Mouse (Mus musculus) forebrain, embryonic 12.5 days (tissue): Measurements from ENCODE around the gene Gm31371. TPM values are rescaled to one million over a fixed set of nuclear protein-coding genes. Genes with fewer than 3 reads are reported as not detected.
"Not testable (repeated sequence)": the region's sequence is repeated elsewhere in the genome, so short reads cannot be mapped to it uniquely, and the experiment has no call there.

Experiments used
- ATAC-seq: fragments of 200-750 bp; cut with Nextera tagmentation; 2 replicates; pipeline ENCODE4 v1.8.0; 2017; ENCODE audit warnings: moderate TSS enrichment; ENCODE audit not compliant: low FRiP score
- H3K27ac ChIP-seq: fragments of 300-500 bp; sonication (generic); 2 replicates; pipeline ENCODE4 v1.5.1; 2016; ENCODE audit warnings: mild to moderate bottlenecking
- H3K27me3 ChIP-seq: fragments of 300-500 bp; sonication (generic); 2 replicates; pipeline ENCODE4 v1.6.1; 2016; ENCODE audit warnings: mild to moderate bottlenecking
- H3K36me3 ChIP-seq: fragments of 300-500 bp; sonication (generic); replicated peaks from 2 replicates; pipeline ENCODE4 v1.6.1; 2016; ENCODE audit warnings: mild to moderate bottlenecking
- H3K4me1 ChIP-seq: fragments of 300-500 bp; sonication (generic); 2 replicates; pipeline ENCODE4 v1.6.1; 2016
- H3K4me2 ChIP-seq: fragments of 300-500 bp; sonication (generic); 2 replicates; pipeline ENCODE4 v1.6.1; 2016; ENCODE audit warnings: mild to moderate bottlenecking, moderate library complexity
- H3K4me3 ChIP-seq: fragments of 300-500 bp; sonication (generic); replicated peaks from 2 replicates; pipeline ENCODE4 v1.5.1; 2016; ENCODE audit warnings: mild to moderate bottlenecking
- H3K9ac ChIP-seq: fragments of 300-500 bp; sonication (generic); 2 replicates; pipeline ENCODE4 v1.6.1; 2016; ENCODE audit warnings: mild to moderate bottlenecking
- H3K9me3 ChIP-seq: fragments of 300-500 bp; sonication (generic); 2 replicates; pipeline ENCODE4 v1.6.1; 2016
- WGBS: fragments of 180-500 bp; shearing (Covaris S2); methylation state at CpG from one replicate; pipeline ENCODE4 v1.1.7; 2016; 5-methylcytosine and 5-hydroxymethylcytosine counted together
- polyA plus RNA-seq: library from polyadenylated mRNA; unstranded; fragments of >200 nt; fragmentation: Nextera tagmentation; extraction: Ambion mirVana; gene quantifications from 2 replicates; pipeline ENCODE4 v1.2.1, GENCODE M21; 2016

Gene Gm31371
- polyA plus RNA-seq: 0.12 TPM in 1 of 2 replicates, not detected in the other

DNA sequence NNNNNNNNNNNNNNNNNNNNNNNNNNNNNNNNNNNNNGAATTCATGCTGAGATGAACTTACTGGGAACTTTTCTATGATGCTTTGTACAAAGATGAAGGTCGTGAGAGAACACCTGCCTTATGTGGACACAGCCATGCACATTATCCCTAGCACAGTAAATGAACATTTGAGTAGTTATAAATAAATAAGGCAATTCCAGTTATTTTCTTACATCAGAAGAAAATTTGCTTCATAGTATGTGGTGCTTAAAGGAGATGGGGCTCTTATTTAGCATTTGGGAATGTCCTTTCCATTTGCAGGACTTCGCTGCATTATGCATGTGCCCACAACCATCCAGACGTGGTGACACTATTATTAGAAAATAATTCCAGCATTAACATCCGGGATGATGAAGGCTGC, at the start of gene Gm31371:
Gene Gm31371, plus strand, starts transcription at position 301 of the 400 bp plus-strand sequence.
- not testable (repeated sequence) for H3K4me2 ChIP-seq, ATAC-seq, H3K36me3 ChIP-seq, H3K4me1 ChIP-seq, H3K9me3 ChIP-seq, H3K27ac ChIP-seq, H3K9ac ChIP-seq, H3K4me3 ChIP-seq, H3K27me3 ChIP-seq
- WGBS: 59% methylated on average over 3 of the region's 4 CpGs

DNA sequence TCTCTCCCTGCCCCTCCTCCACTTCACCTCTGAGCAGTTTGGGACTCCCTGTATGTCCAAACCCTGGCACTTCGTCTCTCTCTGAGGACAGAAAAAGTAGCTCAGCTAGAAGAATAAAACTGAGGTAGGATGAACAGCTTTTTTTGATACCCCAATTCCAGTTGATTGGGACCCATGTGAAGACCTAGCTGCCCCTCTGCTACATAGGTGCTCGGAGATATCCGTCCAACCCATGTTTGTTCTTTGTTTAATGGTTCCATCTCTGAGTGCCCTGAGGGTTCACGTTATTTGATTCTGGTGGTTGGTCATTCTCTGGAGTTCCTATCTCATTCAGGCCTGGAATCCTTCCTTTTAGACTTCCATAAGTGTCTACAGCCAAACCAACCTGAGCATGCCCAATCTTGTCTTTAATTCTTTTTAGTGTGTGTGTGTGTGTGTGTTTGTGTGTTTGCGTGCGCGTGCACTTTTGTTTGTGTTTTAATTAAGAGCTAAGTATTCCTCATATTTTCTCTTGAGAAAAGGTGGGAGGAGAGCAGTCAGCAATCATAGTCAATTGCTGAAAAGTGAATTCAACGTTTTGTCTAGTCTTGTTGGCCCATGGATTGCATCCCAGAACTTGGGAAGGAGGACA, 3.3 kb downstream of the Gm31371 start:
- H3K4me3 ChIP-seq, H3K27me3 ChIP-seq, H3K9ac ChIP-seq, H3K9me3 ChIP-seq, H3K27ac ChIP-seq, ATAC-seq, H3K36me3 ChIP-seq, H3K4me2 ChIP-seq, H3K4me1 ChIP-seq: not testable (repeated sequence)
- WGBS: 92% methylated on average over 7 of the region's 8 CpGs

DNA sequence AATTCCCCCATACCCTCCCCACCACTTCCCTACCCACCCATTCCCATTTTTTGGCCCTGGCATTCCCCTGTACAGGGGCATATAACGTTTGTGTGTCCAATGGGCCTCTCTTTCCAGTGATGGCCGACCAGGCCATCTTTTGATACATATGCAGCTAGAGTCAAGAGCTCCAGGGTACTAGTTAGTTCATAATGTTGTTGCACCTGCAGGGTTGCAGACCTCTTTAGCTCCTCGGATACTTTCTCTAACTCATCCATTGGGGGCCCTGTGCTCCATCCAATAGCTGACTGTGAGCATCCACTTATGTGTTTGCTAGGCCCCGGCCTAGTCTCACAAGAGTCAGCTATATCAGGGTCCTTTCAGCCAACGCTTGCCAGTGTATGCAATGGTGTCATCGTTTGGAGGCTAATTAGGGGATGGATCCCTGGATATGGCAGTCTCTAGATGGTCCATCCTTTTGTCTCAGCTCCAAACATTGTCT, 5.7 kb downstream of the Gm31371 start:
- H3K27me3 ChIP-seq, H3K4me1 ChIP-seq, H3K9me3 ChIP-seq, H3K4me3 ChIP-seq, H3K36me3 ChIP-seq, ATAC-seq, H3K9ac ChIP-seq, H3K4me2 ChIP-seq, H3K27ac ChIP-seq: not testable (repeated sequence)
- 84% methylated on average over 5 of the region's 6 CpGs for WGBS

DNA sequence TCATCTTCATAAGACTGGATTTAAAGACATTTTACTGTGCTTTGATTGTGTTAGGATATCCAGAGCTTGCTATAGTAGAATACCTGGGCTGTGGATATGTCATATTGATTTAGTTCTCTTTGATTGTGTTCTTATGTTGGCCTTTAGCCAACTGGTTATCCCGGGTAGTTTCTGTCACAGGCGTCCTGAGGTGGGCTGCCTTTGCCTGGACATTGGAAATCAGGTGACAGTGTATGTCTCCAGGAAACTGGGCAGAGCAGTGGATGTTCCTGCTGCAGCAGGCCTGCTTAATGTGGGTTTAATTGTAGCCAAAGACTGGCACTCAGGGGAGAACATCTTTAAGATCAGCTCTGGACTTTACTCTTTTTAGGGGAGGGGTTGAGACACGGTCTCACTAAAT, 15.9 kb downstream of the Gm31371 start:
- H3K36me3 ChIP-seq, H3K27ac ChIP-seq, H3K4me3 ChIP-seq, H3K4me2 ChIP-seq, H3K9me3 ChIP-seq, H3K27me3 ChIP-seq, ATAC-seq, H3K4me1 ChIP-seq, H3K9ac ChIP-seq: not testable (repeated sequence)
- WGBS: 85% methylated on average over 2 of the region's 3 CpGs

DNA sequence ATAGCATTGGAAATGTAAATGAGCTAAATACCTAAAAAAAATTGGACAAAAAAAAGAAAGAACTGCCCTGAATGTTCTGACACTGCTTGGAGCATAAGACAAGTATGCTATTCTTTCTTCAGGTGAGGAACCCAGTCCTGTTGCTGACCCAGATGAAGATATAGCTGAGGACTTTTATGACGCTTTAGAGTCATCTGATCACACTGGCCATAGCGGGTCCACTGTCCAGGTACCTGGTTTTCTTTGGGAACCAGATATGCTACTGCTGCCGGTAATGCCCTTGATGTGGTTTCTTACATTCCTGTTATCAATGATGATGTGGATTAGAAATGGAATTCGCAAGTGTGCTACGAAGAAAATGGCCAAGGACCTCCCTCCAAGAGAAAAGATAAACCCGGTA, 31.1 kb downstream of the Gm31371 start:
- not testable (repeated sequence) for H3K27me3 ChIP-seq, H3K4me3 ChIP-seq, H3K4me2 ChIP-seq, H3K9me3 ChIP-seq, ATAC-seq, H3K36me3 ChIP-seq, H3K4me1 ChIP-seq, H3K9ac ChIP-seq, H3K27ac ChIP-seq
- 80% methylated on average over 1 of the region's 6 CpGs for WGBS

DNA sequence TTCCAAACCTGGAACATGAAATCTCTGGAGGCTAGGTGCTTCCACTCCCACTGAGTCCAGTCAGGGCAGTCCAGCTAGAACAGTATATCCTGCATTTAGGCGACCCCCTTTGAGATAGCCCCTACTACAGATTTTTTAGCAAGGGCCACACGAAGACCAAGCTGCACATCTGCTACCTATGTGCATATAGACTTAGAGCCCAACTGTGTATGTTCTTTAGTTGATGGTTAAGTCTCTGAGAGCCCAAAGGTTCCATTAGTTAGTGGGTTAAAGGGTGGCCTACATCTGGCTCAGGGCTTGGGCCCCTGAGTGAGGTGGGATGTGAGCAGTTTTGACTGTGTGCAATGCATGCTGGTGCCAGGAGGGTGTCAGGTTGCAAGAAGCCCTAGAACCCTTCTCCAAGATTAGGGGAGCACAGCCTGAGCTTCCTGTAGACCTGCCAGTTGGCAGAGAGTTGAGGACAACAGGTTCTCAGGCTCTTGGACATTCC, 32.4 kb downstream of the Gm31371 start:
- WGBS: 65% methylated on average over 2 of the region's 2 CpGs
- H3K4me1 ChIP-seq, ATAC-seq, H3K27me3 ChIP-seq, H3K36me3 ChIP-seq, H3K4me2 ChIP-seq, H3K4me3 ChIP-seq, H3K27ac ChIP-seq, H3K9ac ChIP-seq, H3K9me3 ChIP-seq: not testable (repeated sequence)

DNA sequence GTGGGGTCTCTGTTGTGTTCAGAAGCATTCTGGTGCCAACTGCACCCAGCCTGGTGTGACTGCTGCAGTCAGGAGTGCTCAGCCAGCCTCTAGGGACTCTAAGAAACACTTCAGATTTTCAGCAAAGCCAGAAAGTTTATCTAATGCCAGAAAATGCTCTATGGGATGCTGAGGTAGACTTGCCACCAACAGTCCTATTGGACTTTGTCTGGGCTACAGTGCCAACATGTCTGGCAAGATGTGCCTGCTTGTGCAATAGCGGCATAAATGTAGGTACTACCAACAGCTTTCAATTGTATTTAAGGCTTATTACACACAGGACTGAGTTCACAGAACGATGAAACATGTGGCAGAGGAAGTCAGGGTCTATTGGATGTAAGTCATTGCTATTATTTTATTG, 57.7 kb downstream of the Gm31371 start:
- no peak for ATAC-seq
- H3K36me3 ChIP-seq: no peaks in the 10 kb centered on the region
- H3K4me1 ChIP-seq: no peaks in the 10 kb centered on the region
- 80% methylated on average over 2 of the region's 2 CpGs for WGBS
- no peak overlapping the region for H3K9ac ChIP-seq
- no peak overlapping the region for H3K4me2 ChIP-seq
- peaks cover 17% of the 10 kb centered on the region for H3K9me3 ChIP-seq
- H3K27me3 ChIP-seq: no peaks in the 10 kb centered on the region
- no peak overlapping the region for H3K27ac ChIP-seq
- no peak overlapping the region for H3K4me3 ChIP-seq

DNA sequence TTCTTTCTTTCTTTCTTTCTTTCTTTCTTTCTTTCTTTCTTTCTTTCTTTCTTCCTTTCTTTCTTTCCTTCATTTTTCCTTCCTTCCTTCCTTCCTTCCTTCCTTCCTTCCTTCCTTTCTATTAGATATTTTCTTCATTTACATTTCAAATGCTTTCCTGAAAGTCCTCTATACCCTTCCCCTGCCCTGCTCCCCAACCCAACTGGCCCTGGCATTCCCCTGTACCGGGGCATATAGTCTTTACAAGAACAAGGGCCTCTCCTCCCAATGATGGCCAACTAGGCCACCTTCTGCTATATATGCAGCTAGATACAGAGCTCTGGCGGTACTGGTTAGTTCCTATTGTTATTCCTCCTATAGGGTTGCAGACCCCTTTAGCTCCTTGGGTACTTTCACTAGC, 60.6 kb downstream of the Gm31371 start:
- not testable (repeated sequence) for H3K9ac ChIP-seq, H3K27me3 ChIP-seq, H3K4me2 ChIP-seq, H3K27ac ChIP-seq, ATAC-seq, H3K4me1 ChIP-seq, H3K36me3 ChIP-seq, H3K4me3 ChIP-seq
- 71% methylated on average over 2 of the region's 2 CpGs for WGBS
- H3K9me3 ChIP-seq: peaks cover 12% of the 10 kb centered on the region; the same call in 1 of the 2 replicates

DNA sequence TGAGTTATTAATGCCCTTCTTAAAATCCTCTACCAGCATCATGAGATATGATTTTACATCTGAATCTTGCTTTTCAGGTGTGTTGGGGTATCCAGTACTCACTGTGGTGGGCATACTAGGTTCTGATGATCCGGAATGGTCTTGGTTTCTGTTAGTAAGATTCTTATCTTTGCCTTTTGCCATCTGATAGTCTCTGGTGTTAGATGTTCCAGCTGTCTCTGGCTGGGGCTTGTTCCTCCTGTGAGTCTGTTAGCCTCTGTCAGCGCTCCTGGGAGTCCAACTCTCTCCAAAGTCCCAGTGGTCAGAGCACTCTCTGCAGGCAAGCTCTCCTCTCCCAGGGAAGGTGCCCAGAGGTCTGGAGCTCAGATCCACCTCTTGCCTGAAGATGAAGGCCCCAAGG, 65.0 kb downstream of the Gm31371 start:
- not testable (repeated sequence) for ATAC-seq, H3K27me3 ChIP-seq, H3K4me2 ChIP-seq, H3K36me3 ChIP-seq, H3K9ac ChIP-seq, H3K4me1 ChIP-seq, H3K4me3 ChIP-seq, H3K27ac ChIP-seq, H3K9me3 ChIP-seq
- 53% methylated on average over 2 of the region's 2 CpGs for WGBS

DNA sequence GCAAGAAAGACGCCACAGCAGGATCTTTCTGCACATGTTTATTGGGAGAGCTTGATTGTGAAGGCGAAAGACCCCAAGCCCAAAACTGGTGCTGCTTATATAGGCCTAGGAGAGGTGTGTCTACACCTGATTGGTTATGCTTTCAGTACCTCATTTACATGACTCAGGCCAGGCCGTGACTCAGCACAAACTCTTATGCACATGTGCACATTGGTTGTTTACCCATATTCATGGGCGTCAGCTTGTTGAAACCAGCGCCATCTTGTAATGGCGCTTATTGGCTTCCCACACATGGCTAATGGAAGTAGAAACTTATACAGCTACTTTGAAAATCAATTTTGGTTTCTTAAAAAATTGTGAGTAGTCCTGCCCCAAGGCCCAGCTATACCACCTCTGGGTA, 72.0 kb downstream of the Gm31371 start:
- not testable (repeated sequence) for H3K9ac ChIP-seq, H3K27me3 ChIP-seq, ATAC-seq, H3K4me1 ChIP-seq, H3K36me3 ChIP-seq, H3K27ac ChIP-seq, H3K4me2 ChIP-seq, H3K4me3 ChIP-seq, H3K9me3 ChIP-seq
- 88% methylated on average over 6 of the region's 6 CpGs for WGBS

Other genes starting within 250 kb of the Gm31371 start
- 0.15 TPM in 1 of 2 replicates, not detected in the other for gene 4930467E23Rik, start 173.8 kb upstream of the Gm31371 start, polyA plus RNA-seq